Mouse (Mus musculus): ENCODE results near the gene Sirt4. TPM values are rescaled to one million over a fixed set of nuclear protein-coding genes. Genes with fewer than 3 reads are reported as not detected.
"Not testable (repeated sequence)": the region's sequence is repeated elsewhere in the genome, so short reads cannot be mapped to it uniquely, and the experiment has no call there.

The Sirt4 gene
- polyA plus RNA-seq, 1 experiment from 2014 or later: 6.5 TPM

- WGBS (ENCODE audit: insufficient replicate concordance): 83% methylated on average over 4 of the region's 4 CpGs
- H3K9me3 ChIP-seq (replicated peaks; ENCODE audit: control insufficient read depth, low read length): no peaks in the 10 kb centered on the region
- no peak overlapping the region for H3K4me2 ChIP-seq (ENCODE audit: low read depth, low read length)
- H3K36me3 ChIP-seq (ENCODE audit: control insufficient read depth, insufficient read depth): no peaks in the 10 kb centered on the region
- no peak overlapping the region for H3K27ac ChIP-seq (ENCODE audit: low read length)
- ATAC-seq (ENCODE audit: low read depth): no peak
- no peak overlapping the region for H3K9ac ChIP-seq (ENCODE audit: low read depth, low read length)
- H3K4me3 ChIP-seq (ENCODE audit: low read depth, low read length): no peak overlapping the region
- H3K4me1 ChIP-seq (ENCODE audit: control insufficient read depth, low read depth, low read length): peaks cover 70% of the 10 kb centered on the region
- H3K27me3 ChIP-seq (ENCODE audit: control insufficient read depth, insufficient read depth, low read depth, low read length): no peaks in the 10 kb centered on the region
Measured at GRCm38 (mm10) chr5:115525416-115525815, 40.9 kb upstream of the Sirt4 start.

- H3K9ac ChIP-seq (ENCODE audit: low read depth, low read length): no peak overlapping the region
- H3K9me3 ChIP-seq (replicated peaks; ENCODE audit: control insufficient read depth, low read length): no peaks in the 10 kb centered on the region
- H3K27me3 ChIP-seq (ENCODE audit: control insufficient read depth, insufficient read depth, low read depth, low read length): no peaks in the 10 kb centered on the region
- no peaks in the 10 kb centered on the region for H3K36me3 ChIP-seq (ENCODE audit: control insufficient read depth, insufficient read depth)
- no peak overlapping the region for H3K4me3 ChIP-seq (ENCODE audit: low read depth, low read length)
- ATAC-seq (ENCODE audit: low read depth): no peak
- H3K4me1 ChIP-seq (ENCODE audit: control insufficient read depth, low read depth, low read length): peaks cover 65% of the 10 kb centered on the region
- peak overlapping the region; percentile 10; the same call in 1 of the 2 replicates for H3K27ac ChIP-seq (ENCODE audit: low read length)
- 55% methylated on average over 12 of the region's 12 CpGs for WGBS (ENCODE audit: insufficient replicate concordance)
- H3K4me2 ChIP-seq (ENCODE audit: low read depth, low read length): no peak overlapping the region
Measured at GRCm38 (mm10) chr5:115524471-115524870, 39.9 kb upstream of the Sirt4 start.

- Histone ChIP-seq H3K4me3 (ENCODE audit: low read depth, low read length) (no peak overlapping the region), H3K27me3 (ENCODE audit: control insufficient read depth, insufficient read depth, low read depth, low read length) (no peaks in the 10 kb centered on the region), H3K9me3 (replicated peaks; ENCODE audit: control insufficient read depth, low read length) (no peaks in the 10 kb centered on the region), H3K4me1 (ENCODE audit: control insufficient read depth, low read depth, low read length) (peaks cover 62% of the 10 kb centered on the region), H3K9ac (ENCODE audit: low read depth, low read length) (no peak overlapping the region), H3K36me3 (ENCODE audit: control insufficient read depth, insufficient read depth) (no peaks in the 10 kb centered on the region), H3K4me2 (ENCODE audit: low read depth, low read length) (no peak overlapping the region), H3K27ac (ENCODE audit: low read length) (no peak overlapping the region)
- ATAC-seq (ENCODE audit: low read depth): no peak
- 37% methylated on average over 15 of the region's 15 CpGs for WGBS (ENCODE audit: insufficient replicate concordance)
Measured at GRCm38 (mm10) chr5:115523971-115524370, 39.4 kb upstream of the Sirt4 start.

GRCm38 (mm10) chr5:115522981-115523499 is 38.5 kb upstream of the Sirt4 start:
- ATAC-seq (ENCODE audit: low read depth): peak; percentile 25; the same call in 1 of the 2 replicates
- Histone ChIP-seq H3K36me3 (ENCODE audit: control insufficient read depth, insufficient read depth) (no peaks in the 10 kb centered on the region), H3K9me3 (replicated peaks; ENCODE audit: control insufficient read depth, low read length) (no peaks in the 10 kb centered on the region), H3K27ac (ENCODE audit: low read length) (peak overlapping the region; percentile 86), H3K4me2 (ENCODE audit: low read depth, low read length) (no peak overlapping the region), H3K4me1 (ENCODE audit: control insufficient read depth, low read depth, low read length) (peaks cover 59% of the 10 kb centered on the region), H3K27me3 (ENCODE audit: control insufficient read depth, insufficient read depth, low read depth, low read length) (no peaks in the 10 kb centered on the region), H3K9ac (ENCODE audit: low read depth, low read length) (no peak overlapping the region), H3K4me3 (ENCODE audit: low read depth, low read length) (no peak overlapping the region)
- 59% methylated on average over 15 of the region's 15 CpGs for WGBS (ENCODE audit: insufficient replicate concordance)

- Histone ChIP-seq H3K27ac (ENCODE audit: low read length) (peak overlapping the region; percentile 86), H3K4me2 (ENCODE audit: low read depth, low read length) (no peak overlapping the region)
- WGBS (ENCODE audit: insufficient replicate concordance): 71% methylated on average over 4 of the region's 4 CpGs
Measured at GRCm38 (mm10) chr5:115522531-115522930, 38.0 kb upstream of the Sirt4 start.

GRCm38 (mm10) chr5:115521553-115522461 is 37.3 kb upstream of the Sirt4 start:
- Histone ChIP-seq H3K4me2 (ENCODE audit: low read depth, low read length) (peak overlapping the region; percentile 66), H3K27me3 (ENCODE audit: control insufficient read depth, insufficient read depth, low read depth, low read length) (no peaks in the 10 kb centered on the region), H3K9ac (ENCODE audit: low read depth, low read length) (peak overlapping the region; percentile 36), H3K9me3 (replicated peaks; ENCODE audit: control insufficient read depth, low read length) (no peaks in the 10 kb centered on the region), H3K27ac (ENCODE audit: low read length) (peak overlapping the region; percentile 86), H3K36me3 (ENCODE audit: control insufficient read depth, insufficient read depth) (no peaks in the 10 kb centered on the region), H3K4me3 (ENCODE audit: low read depth, low read length) (peak overlapping the region; percentile 55), H3K4me1 (ENCODE audit: control insufficient read depth, low read depth, low read length) (peaks cover 59% of the 10 kb centered on the region)
- ATAC-seq (ENCODE audit: low read depth): peak; percentile 75
- 15% methylated on average over 20 of the region's 21 CpGs for WGBS (ENCODE audit: insufficient replicate concordance)

More at GRCm38 (mm10) chr5:115522531-115522930, 38.0 kb upstream of the Sirt4 start:
- no peak for ATAC-seq (ENCODE audit: low read depth)
- no peak overlapping the region for H3K4me3 ChIP-seq (ENCODE audit: low read depth, low read length)
- H3K9ac ChIP-seq (ENCODE audit: low read depth, low read length): no peak overlapping the region
- H3K9me3 ChIP-seq (replicated peaks; ENCODE audit: control insufficient read depth, low read length): no peaks in the 10 kb centered on the region
- no peaks in the 10 kb centered on the region for H3K36me3 ChIP-seq (ENCODE audit: control insufficient read depth, insufficient read depth)
- no peaks in the 10 kb centered on the region for H3K27me3 ChIP-seq (ENCODE audit: control insufficient read depth, insufficient read depth, low read depth, low read length)
- peaks cover 59% of the 10 kb centered on the region for H3K4me1 ChIP-seq (ENCODE audit: control insufficient read depth, low read depth, low read length)

- Histone ChIP-seq H3K4me1 (ENCODE audit: control insufficient read depth, low read depth, low read length) (peaks cover 56% of the 10 kb centered on the region), H3K36me3 (ENCODE audit: control insufficient read depth, insufficient read depth) (no peaks in the 10 kb centered on the region), H3K27me3 (ENCODE audit: control insufficient read depth, insufficient read depth, low read depth, low read length) (no peaks in the 10 kb centered on the region), H3K27ac (ENCODE audit: low read length) (peak overlapping the region; percentile 86), H3K9ac (ENCODE audit: low read depth, low read length) (peak overlapping the region; percentile 25; the same call in 1 of the 2 replicates), H3K4me2 (ENCODE audit: low read depth, low read length) (peak overlapping the region; percentile 31; the same call in 1 of the 2 replicates), H3K4me3 (ENCODE audit: low read depth, low read length) (no peak overlapping the region), H3K9me3 (replicated peaks; ENCODE audit: control insufficient read depth, low read length) (no peaks in the 10 kb centered on the region)
- peak; percentile 39 for ATAC-seq (ENCODE audit: low read depth)
- WGBS (ENCODE audit: insufficient replicate concordance): 26% methylated on average over 21 of the region's 21 CpGs
Measured at GRCm38 (mm10) chr5:115520325-115520869, 35.9 kb upstream of the Sirt4 start.

- not testable (repeated sequence) for H3K36me3 ChIP-seq (ENCODE audit: control insufficient read depth, insufficient read depth); H3K4me3 ChIP-seq (ENCODE audit: low read depth, low read length); ATAC-seq (ENCODE audit: low read depth); H3K4me2 ChIP-seq (ENCODE audit: low read depth, low read length); H3K9me3 ChIP-seq (replicated peaks; ENCODE audit: control insufficient read depth, low read length); H3K9ac ChIP-seq (ENCODE audit: low read depth, low read length); H3K27me3 ChIP-seq (ENCODE audit: control insufficient read depth, insufficient read depth, low read depth, low read length); H3K27ac ChIP-seq (ENCODE audit: low read length)
- WGBS (ENCODE audit: insufficient replicate concordance): 79% methylated on average over 8 of the region's 8 CpGs
- peaks cover 56% of the 10 kb centered on the region for H3K4me1 ChIP-seq (ENCODE audit: control insufficient read depth, low read depth, low read length)
Measured at GRCm38 (mm10) chr5:115518214-115518613, 33.7 kb upstream of the Sirt4 start.

GRCm38 (mm10) chr5:115517501-115517900 is 33.0 kb upstream of the Sirt4 start:
- WGBS (ENCODE audit: insufficient replicate concordance): 65% methylated on average over 9 of the region's 9 CpGs
- Histone ChIP-seq H3K4me1 (ENCODE audit: control insufficient read depth, low read depth, low read length) (peaks cover 49% of the 10 kb centered on the region), H3K4me3 (ENCODE audit: low read depth, low read length) (no peak overlapping the region), H3K36me3 (ENCODE audit: control insufficient read depth, insufficient read depth) (no peaks in the 10 kb centered on the region), H3K27ac (ENCODE audit: low read length) (no peak overlapping the region), H3K9ac (ENCODE audit: low read depth, low read length) (no peak overlapping the region), H3K9me3 (replicated peaks; ENCODE audit: control insufficient read depth, low read length) (no peaks in the 10 kb centered on the region), H3K27me3 (ENCODE audit: control insufficient read depth, insufficient read depth, low read depth, low read length) (no peaks in the 10 kb centered on the region), H3K4me2 (ENCODE audit: low read depth, low read length) (no peak overlapping the region)
- ATAC-seq (ENCODE audit: low read depth): no peak

Data from liver, embryonic 16.5 days (tissue).